Mouse (Mus musculus): ENCODE results near the gene Kif7.

DNA sequence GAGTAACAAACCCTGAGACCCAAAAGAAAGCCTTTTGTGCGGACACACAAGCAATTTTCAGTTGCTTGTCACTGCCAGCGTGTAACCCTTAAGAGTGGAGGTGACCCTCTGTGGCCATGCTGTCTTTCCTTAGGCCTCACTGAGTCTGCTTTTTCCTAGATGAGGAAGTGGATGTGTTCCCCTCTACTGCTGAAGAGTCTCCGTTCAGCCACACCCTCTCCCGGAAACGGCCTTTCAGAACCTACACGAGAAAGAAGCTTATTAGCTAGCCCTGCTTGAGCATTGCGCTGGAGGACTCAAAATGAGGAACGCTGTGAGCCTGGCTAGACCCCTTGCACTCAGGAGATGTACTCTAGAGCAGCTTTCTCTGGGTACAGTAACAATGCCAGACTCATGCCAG, 19.0 kb downstream of the Kif7 start:
- TF ChIP-seq CTCF (IDR thresholded peaks at IDR 0.05) (no peak), EP300 (IDR thresholded peaks at IDR 0.05) (no peak)
